Mouse (Mus musculus): Measurements from ENCODE around the gene Lhcgr.

DNA sequence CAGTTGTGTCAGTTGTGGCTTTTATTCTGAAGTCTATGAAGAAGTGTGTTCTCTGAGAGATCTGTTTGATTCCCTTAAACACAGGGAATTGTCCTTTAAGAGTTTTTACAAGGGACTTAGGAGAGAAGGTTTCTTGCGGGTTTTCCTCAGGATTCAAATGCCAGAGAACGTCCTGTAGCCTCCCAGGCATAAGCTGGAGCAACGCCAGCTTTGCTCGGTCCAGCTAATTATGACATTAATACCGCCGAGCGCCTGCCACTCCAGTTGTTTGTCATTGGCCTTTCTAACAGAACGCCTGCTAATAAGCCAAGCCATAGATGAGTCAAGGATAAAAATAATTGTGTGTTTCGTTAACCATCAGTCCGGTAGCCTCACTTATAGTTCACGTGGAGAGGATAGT lies 103.6 kb downstream of the Lhcgr start:
- TF ChIP-seq CTCF (IDR thresholded peaks at IDR 0.05; ENCODE audit: extremely low read depth, insufficient read depth, low read length) (no peak), POLR2A (IDR thresholded peaks at IDR 0.05; ENCODE audit: extremely low read depth, insufficient read depth, low read length) (no peak)

All from cortical plate, adult 2 months (tissue).